Mouse (Mus musculus) G1E (cell line): Measurements from ENCODE around the gene Nbas.

Experiments
- CTCF ChIP-seq: IDR thresholded peaks from 2 replicates; pipeline ENCODE4 v1.5.1; 2012; ENCODE audit warnings: low read depth, low read length, inconsistent platforms, mixed read lengths
- GATA1 ChIP-seq: IDR thresholded peaks from 2 replicates; pipeline ENCODE4 v1.6.1; 2012; ENCODE audit warnings: borderline replicate concordance, low read length, inconsistent platforms, mixed read lengths
- GATA2 ChIP-seq: IDR thresholded peaks from 2 replicates; pipeline ENCODE4 v1.6.1; 2012; ENCODE audit warnings: low read depth, low read length, inconsistent platforms, borderline replicate concordance
- TAL1 ChIP-seq: conservative IDR thresholded peaks from 2 replicates; pipeline ENCODE4 v1.6.1; 2012; ENCODE audit warnings: low read depth, low read length, inconsistent platforms, mixed read lengths

DNA sequence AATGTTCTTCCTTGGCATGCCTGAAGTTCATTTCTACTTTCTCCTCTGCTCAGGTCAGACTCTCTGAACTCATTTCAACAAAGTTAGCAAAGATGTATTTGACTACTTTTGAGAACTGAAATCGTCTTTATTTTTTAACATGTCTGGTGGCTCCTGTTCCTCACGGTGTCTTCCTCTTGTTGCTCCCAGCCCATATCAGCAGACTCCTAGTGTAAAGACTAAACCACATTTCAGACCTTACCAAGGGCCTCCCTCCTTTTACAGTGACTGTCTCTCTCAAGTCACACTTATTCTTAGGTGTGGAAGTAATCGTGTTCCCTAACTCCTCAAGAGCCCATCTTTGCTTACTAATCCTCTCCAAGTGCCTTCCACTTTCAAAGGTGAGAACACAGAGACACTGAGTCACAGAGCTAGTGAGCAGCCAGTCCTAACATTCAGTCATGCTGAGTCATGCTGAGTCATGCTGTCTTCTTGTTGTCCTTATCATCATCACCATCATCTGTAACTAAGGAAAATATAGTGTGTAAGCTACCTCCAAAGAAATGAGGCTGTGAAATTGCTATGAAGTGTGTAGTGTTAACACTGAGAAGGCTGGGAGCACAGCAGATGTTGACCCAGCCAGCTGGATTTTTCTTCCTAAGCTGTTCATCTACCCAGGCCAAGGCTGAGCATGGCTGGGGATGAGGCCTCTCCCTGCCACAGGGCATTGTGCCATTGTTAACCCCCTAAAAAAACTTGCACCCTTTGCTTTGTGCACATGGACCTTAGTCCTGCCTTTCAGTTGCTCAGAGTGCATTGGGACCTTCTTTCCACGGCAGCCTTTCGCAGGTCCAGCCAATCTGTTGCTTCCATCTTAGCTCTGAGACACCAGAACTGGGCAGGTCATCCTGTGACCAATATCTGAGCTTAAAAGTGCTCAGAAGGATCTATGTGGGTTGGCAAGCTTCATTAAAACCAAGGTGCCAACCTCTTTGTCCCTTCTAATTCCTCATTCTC, 307.0 kb downstream of the Nbas start:
- TF ChIP-seq GATA1, result no peak
- TF ChIP-seq CTCF, result no peak
- TF ChIP-seq GATA2, result no peak
- no peak for TF ChIP-seq TAL1
